Mouse (Mus musculus) heart, embryonic 11.5 days (tissue): ENCODE measurements around the gene Cers6. TPM values are rescaled to one million over a fixed set of nuclear protein-coding genes. Genes with fewer than 3 reads are reported as not detected.

Source experiments
- ATAC-seq: fragments of 200-750 bp; cut with Nextera tagmentation; replicated peaks from 2 replicates; pipeline ENCODE4 v1.8.0; 2017; ENCODE audit warnings: moderate library complexity; ENCODE audit not compliant: insufficient number of reproducible peaks, low FRiP score, low TSS enrichment
- H3K27ac ChIP-seq: fragments of 300-500 bp; sonication (generic); 2 replicates; pipeline ENCODE4 v1.5.1; 2014; ENCODE audit warnings: mild to moderate bottlenecking, low read depth, low read length
- H3K27me3 ChIP-seq: fragments of 300-500 bp; sonication (generic); 2 replicates; pipeline ENCODE4 v1.6.1; 2014; ENCODE audit warnings: mild to moderate bottlenecking, low read length, mixed read lengths; ENCODE audit not compliant: control insufficient read depth, insufficient read depth
- H3K36me3 ChIP-seq: fragments of 300-500 bp; sonication (generic); 2 replicates; pipeline ENCODE4 v1.6.1; 2014; ENCODE audit warnings: mild to moderate bottlenecking, low read length, moderate library complexity, mixed read lengths; ENCODE audit not compliant: control insufficient read depth, insufficient read depth
- H3K4me1 ChIP-seq: fragments of 300-500 bp; sonication (generic); 2 replicates; pipeline ENCODE4 v1.6.1; 2014; ENCODE audit warnings: low read length; ENCODE audit not compliant: control insufficient read depth, insufficient read depth
- H3K4me2 ChIP-seq: fragments of 300-500 bp; sonication (generic); 2 replicates; pipeline ENCODE4 v1.6.1; 2014; ENCODE audit warnings: mild to moderate bottlenecking, moderate library complexity
- H3K4me3 ChIP-seq: fragments of 300-500 bp; sonication (generic); 2 replicates; pipeline ENCODE4 v1.5.1; 2014; ENCODE audit warnings: low read depth, low read length
- H3K9ac ChIP-seq: fragments of 300-500 bp; sonication (generic); 2 replicates; pipeline ENCODE4 v1.6.1; 2014; ENCODE audit warnings: mild to moderate bottlenecking, low read depth, low read length, moderate library complexity
- H3K9me3 ChIP-seq: fragments of 300-500 bp; sonication (generic); replicated peaks from 2 replicates; pipeline ENCODE4 v1.6.1; 2016; ENCODE audit warnings: low read length; ENCODE audit not compliant: control insufficient read depth
- WGBS: fragments of 180-500 bp; shearing (Covaris S2); extraction: QIAGEN DNeasy Blood & Tissue Kit; methylation state at CpG from one replicate; pipeline ENCODE4 v1.1.7; 2014; ENCODE audit not compliant: insufficient replicate concordance; 5-methylcytosine and 5-hydroxymethylcytosine counted together
- polyA plus RNA-seq: library from polyadenylated mRNA; unstranded; fragments of >200 nt; fragmentation: Nextera tagmentation; extraction: Ambion mirVana; gene quantifications from 2 replicates; pipeline ENCODE4 v1.2.1, GENCODE M21; 2014

The Cers6 gene
- polyA plus RNA-seq, 1 experiment from 2014 or later, result 31.6 TPM

GRCm38 (mm10) chr2:68873653-68874441, 12.6 kb downstream of the Cers6 start:
- peaks cover 30% of the 10 kb centered on the region for H3K4me1 ChIP-seq
- 0 out of 2 replicates have a peak, but pooled peaks cover 3% of the 10 kb centered on the region for H3K9me3 ChIP-seq
- peak overlapping the region; percentile 49 for H3K4me2 ChIP-seq
- H3K36me3 ChIP-seq, result no peaks in the 10 kb centered on the region
- ATAC-seq, result no peak
- no peaks in the 10 kb centered on the region for H3K27me3 ChIP-seq
- H3K4me3 ChIP-seq, result no peak overlapping the region
- peak overlapping the region; percentile 37 for H3K27ac ChIP-seq
- H3K9ac ChIP-seq, result no peak overlapping the region
- WGBS, result 37% methylated on average over 15 of the region's 15 CpGs

- no peak for ATAC-seq
- H3K4me1 ChIP-seq, result peaks cover 29% of the 10 kb centered on the region
- H3K9ac ChIP-seq, result no peak overlapping the region
- H3K4me3 ChIP-seq, result no peak overlapping the region
- no peaks in the 10 kb centered on the region for H3K36me3 ChIP-seq
- peak overlapping the region; percentile 49; the same call in 1 of the 2 replicates for H3K4me2 ChIP-seq
- WGBS, result 73% methylated on average over 6 of the region's 6 CpGs
- no peaks in the 10 kb centered on the region for H3K27me3 ChIP-seq
- H3K9me3 ChIP-seq, result 0 out of 2 replicates have a peak, but pooled peaks cover 3% of the 10 kb centered on the region
- H3K27ac ChIP-seq, result peak overlapping the region; percentile 18; the same call in 1 of the 2 replicates
These were observed 13.3 kb downstream of the Cers6 start for GRCm38 (mm10) chr2:68874575-68874974.

- no peak overlapping the region for H3K4me2 ChIP-seq
- H3K27ac ChIP-seq, result no peak overlapping the region
- no peaks in the 10 kb centered on the region for H3K27me3 ChIP-seq
- peaks cover 8% of the 10 kb centered on the region; the same call in 1 of the 2 replicates for H3K4me1 ChIP-seq
- H3K4me3 ChIP-seq, result no peak overlapping the region
- 75% methylated on average over 4 of the region's 4 CpGs for WGBS
- H3K9ac ChIP-seq, result no peak overlapping the region
- no peak; the same call in 1 of the 2 replicates for ATAC-seq
- H3K36me3 ChIP-seq, result no peaks in the 10 kb centered on the region
- H3K9me3 ChIP-seq, result 0 out of 2 replicates have a peak, but pooled peaks cover 3% of the 10 kb centered on the region
These were observed 17.9 kb downstream of the Cers6 start for GRCm38 (mm10) chr2:68879071-68879651.

GRCm38 (mm10) chr2:68884573-68884972, 23.3 kb downstream of the Cers6 start:
- Histone ChIP-seq H3K36me3 (no peaks in the 10 kb centered on the region), H3K9ac (no peak overlapping the region), H3K27ac (no peak overlapping the region), H3K4me2 (no peak overlapping the region), H3K4me1 (peaks cover 18% of the 10 kb centered on the region), H3K4me3 (no peak overlapping the region), H3K27me3 (no peaks in the 10 kb centered on the region), H3K9me3 (no peaks in the 10 kb centered on the region)
- WGBS, result 74% methylated on average over 7 of the region's 7 CpGs
- ATAC-seq, result no peak

- no peak for ATAC-seq
- H3K4me2 ChIP-seq, result no peak overlapping the region
- H3K27ac ChIP-seq, result no peak overlapping the region
- no peaks in the 10 kb centered on the region for H3K9me3 ChIP-seq
- no peaks in the 10 kb centered on the region for H3K27me3 ChIP-seq
- WGBS, result 77% methylated on average over 2 of the region's 2 CpGs
- H3K4me1 ChIP-seq, result peaks cover 18% of the 10 kb centered on the region
- H3K9ac ChIP-seq, result no peak overlapping the region
- H3K4me3 ChIP-seq, result no peak overlapping the region
- no peaks in the 10 kb centered on the region for H3K36me3 ChIP-seq
These were observed 24.0 kb downstream of the Cers6 start for GRCm38 (mm10) chr2:68885206-68885605.

- 0 out of 2 replicates have a peak, but pooled peaks have one; percentile 10 for ATAC-seq
These were observed 24.7 kb downstream of the Cers6 start for GRCm38 (mm10) chr2:68885766-68886496.

GRCm38 (mm10) chr2:68886661-68887060, 25.4 kb downstream of the Cers6 start:
- Histone ChIP-seq H3K9ac (no peak overlapping the region), H3K4me2 (no peak overlapping the region), H3K36me3 (no peaks in the 10 kb centered on the region), H3K27me3 (no peaks in the 10 kb centered on the region), H3K9me3 (no peaks in the 10 kb centered on the region), H3K4me1 (peaks cover 18% of the 10 kb centered on the region), H3K4me3 (no peak overlapping the region), H3K27ac (no peak overlapping the region)
- no peak for ATAC-seq
- 86% methylated on average over 4 of the region's 4 CpGs for whole genome bisulfite sequencing

More at GRCm38 (mm10) chr2:68885766-68886496, 24.7 kb downstream of the Cers6 start:
- no peaks in the 10 kb centered on the region for H3K27me3 ChIP-seq
- H3K36me3 ChIP-seq, result no peaks in the 10 kb centered on the region
- 31% methylated on average over 4 of the region's 4 CpGs for WGBS
- H3K9me3 ChIP-seq, result no peaks in the 10 kb centered on the region
- H3K9ac ChIP-seq, result no peak overlapping the region
- no peak overlapping the region for H3K4me3 ChIP-seq
- peaks cover 18% of the 10 kb centered on the region for H3K4me1 ChIP-seq
- H3K4me2 ChIP-seq, result no peak overlapping the region
- H3K27ac ChIP-seq, result no peak overlapping the region

- Histone ChIP-seq H3K4me1 (peaks cover 18% of the 10 kb centered on the region), H3K9ac (no peak overlapping the region), H3K27me3 (no peaks in the 10 kb centered on the region), H3K4me3 (no peak overlapping the region), H3K9me3 (no peaks in the 10 kb centered on the region), H3K36me3 (no peaks in the 10 kb centered on the region), H3K27ac (no peak overlapping the region), H3K4me2 (no peak overlapping the region)
- ATAC-seq, result no peak
- WGBS, result 77% methylated on average over 3 of the region's 3 CpGs
These were observed 27.0 kb downstream of the Cers6 start for GRCm38 (mm10) chr2:68888094-68888705.
